In the genomic region with DNA sequence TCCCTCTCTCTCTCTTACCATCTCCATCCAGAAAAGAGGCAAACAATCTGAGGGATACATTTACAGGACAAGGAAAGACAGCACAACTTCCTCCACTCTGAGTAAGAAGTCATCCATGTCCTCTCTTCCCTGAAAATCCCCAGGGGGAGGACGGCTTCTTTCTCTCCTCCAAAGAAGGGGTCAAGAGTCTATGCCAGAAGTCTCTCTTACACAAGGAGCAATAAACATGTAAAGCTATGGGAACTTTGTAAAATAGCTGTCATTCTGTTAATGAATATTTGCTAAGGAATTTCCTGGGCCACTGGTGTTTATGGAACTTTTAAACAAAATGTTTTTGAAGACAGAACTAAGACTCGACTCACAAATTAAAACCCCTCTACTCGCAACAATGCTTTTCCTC, we compare ENCODE assay signal across 14 mouse cellular contexts.
DNase-seq lines count a peak whose midpoint lies in the region; ATAC-seq and TF ChIP-seq lines count a peak whose summit lies in the region.
"Had no signal": no experiment of that assay in that cellular context is flagged by ENCODE, and none has a peak within 500 bp of the region (broad histone marks: within the 10 kb centered on the region; RNA-seq: fewer than 3 reads in every experiment).

No protein-coding gene starts in this region.

- no peak for TF ChIP-seq EP300 in stomach, postnatal 0 days (optimal IDR thresholded peaks at IDR 0.05)

- H3K4me3 ChIP-seq in kidney, embryonic 14.5 days (ENCODE audit: low read length): no peak overlapping the region
- H3K4me3 ChIP-seq in intestine, embryonic 16.5 days (ENCODE audit: low read length): no peak overlapping the region
- no peak overlapping the region for H3K4me3 ChIP-seq in lung, embryonic 16.5 days (ENCODE audit: low read length)
- no peak overlapping the region for H3K4me3 ChIP-seq in stomach, postnatal 0 days (ENCODE audit: low read depth, low read length)
- H3K4me3 ChIP-seq in forebrain, embryonic 12.5 days (replicated peaks): no peak overlapping the region

- no peak overlapping the region for H3K9ac ChIP-seq in kidney, embryonic 14.5 days (ENCODE audit: low read depth, low read length)
- H3K9ac ChIP-seq in intestine, embryonic 16.5 days (ENCODE audit: low read depth, low read length): no peak overlapping the region
- H3K9ac ChIP-seq in lung, embryonic 16.5 days (ENCODE audit: low read length): no peak overlapping the region
- H3K9ac ChIP-seq in stomach, postnatal 0 days (ENCODE audit: low read length): no peak overlapping the region
- H3K9ac ChIP-seq in forebrain, embryonic 12.5 days: no peak overlapping the region
- H3K9ac ChIP-seq: forebrain, postnatal 0 days had no signal

- H3K27me3 ChIP-seq in kidney, embryonic 14.5 days (ENCODE audit: control insufficient read depth, insufficient read depth, low read length): no peaks in the 10 kb centered on the region
- no peaks in the 10 kb centered on the region for H3K27me3 ChIP-seq in intestine, embryonic 16.5 days (replicated peaks; ENCODE audit: control insufficient read depth, insufficient read depth, low read length)
- H3K27me3 ChIP-seq in lung, embryonic 16.5 days (ENCODE audit: control insufficient read depth, insufficient read depth, low read depth, low read length): no peaks in the 10 kb centered on the region
- no peaks in the 10 kb centered on the region for H3K27me3 ChIP-seq in stomach, postnatal 0 days (ENCODE audit: control insufficient read depth, insufficient read depth, low read length)
- no peaks in the 10 kb centered on the region for H3K27me3 ChIP-seq in forebrain, embryonic 12.5 days

- H3K9me3 ChIP-seq in kidney, embryonic 14.5 days (ENCODE audit: control insufficient read depth, low read length): no peaks in the 10 kb centered on the region
- no peaks in the 10 kb centered on the region for H3K9me3 ChIP-seq in intestine, embryonic 16.5 days (ENCODE audit: control insufficient read depth, low read length)
- H3K9me3 ChIP-seq in lung, embryonic 16.5 days (ENCODE audit: control insufficient read depth, low read length): no peaks in the 10 kb centered on the region
- H3K9me3 ChIP-seq in stomach, postnatal 0 days (ENCODE audit: control insufficient read depth, low read length): no peaks in the 10 kb centered on the region
- no peaks in the 10 kb centered on the region for H3K9me3 ChIP-seq in forebrain, embryonic 12.5 days

- ATAC-seq in kidney, embryonic 14.5 days (ENCODE audit: low FRiP score, low TSS enrichment): no peak
- peak; percentile 63 for ATAC-seq in intestine, embryonic 16.5 days
- peak; percentile 76 for ATAC-seq in lung, embryonic 16.5 days (ENCODE audit: low read depth)
- no peak for ATAC-seq in stomach, postnatal 0 days (ENCODE audit: low FRiP score, low TSS enrichment)
- ATAC-seq in forebrain, embryonic 12.5 days (ENCODE audit: low FRiP score): no peak
- ATAC-seq: activated CD4-positive, CD25-positive, alpha-beta regulatory T cell, adult 4 months; forebrain, postnatal 0 days; hindbrain, postnatal 0 days had no signal

- no peak overlapping the region for H3K4me2 ChIP-seq in kidney, embryonic 14.5 days (replicated peaks; ENCODE audit: low read depth, low read length)
- H3K4me2 ChIP-seq in intestine, embryonic 16.5 days (ENCODE audit: low read depth, low read length): no peak overlapping the region
- no peak overlapping the region for H3K4me2 ChIP-seq in lung, embryonic 16.5 days (ENCODE audit: low read depth, low read length)
- H3K4me2 ChIP-seq in stomach, postnatal 0 days (replicated peaks; ENCODE audit: low read depth): no peak overlapping the region
- H3K4me2 ChIP-seq in forebrain, embryonic 12.5 days: no peak overlapping the region

- TF ChIP-seq CTCF in stomach, postnatal 0 days (IDR thresholded peaks at IDR 0.05; ENCODE audit: low read depth): no peak

- 39% methylated on average over 3 of the region's 3 CpGs for WGBS in kidney, embryonic 14.5 days
- WGBS in intestine, embryonic 16.5 days: 46% methylated on average over 3 of the region's 3 CpGs
- 35% methylated on average over 3 of the region's 3 CpGs for WGBS in lung, embryonic 16.5 days
- WGBS in stomach, postnatal 0 days: 48% methylated on average over 3 of the region's 3 CpGs
- 76% methylated on average over 3 of the region's 3 CpGs for WGBS in forebrain, embryonic 12.5 days

- no peaks in the 10 kb centered on the region for H3K36me3 ChIP-seq in kidney, embryonic 14.5 days (ENCODE audit: control insufficient read depth, insufficient read depth, low read length)
- H3K36me3 ChIP-seq in intestine, embryonic 16.5 days (ENCODE audit: control insufficient read depth, insufficient read depth, low read length): no peaks in the 10 kb centered on the region
- no peaks in the 10 kb centered on the region for H3K36me3 ChIP-seq in lung, embryonic 16.5 days (ENCODE audit: control insufficient read depth, insufficient read depth, low read length)
- no peaks in the 10 kb centered on the region for H3K36me3 ChIP-seq in stomach, postnatal 0 days (ENCODE audit: control insufficient read depth, insufficient read depth, low read length)
- no peaks in the 10 kb centered on the region for H3K36me3 ChIP-seq in forebrain, embryonic 12.5 days (replicated peaks)

- peaks cover 14% of the 10 kb centered on the region; the same call in 1 of the 2 replicates for H3K4me1 ChIP-seq in kidney, embryonic 14.5 days (ENCODE audit: control insufficient read depth, insufficient read depth, low read length)
- no peaks in the 10 kb centered on the region for H3K4me1 ChIP-seq in intestine, embryonic 16.5 days (ENCODE audit: control insufficient read depth, insufficient read depth, low read length)
- H3K4me1 ChIP-seq in lung, embryonic 16.5 days (replicated peaks; ENCODE audit: control insufficient read depth, insufficient read depth, low read length): peaks cover 7% of the 10 kb centered on the region; the same call in 1 of the 2 replicates
- H3K4me1 ChIP-seq in stomach, postnatal 0 days (replicated peaks; ENCODE audit: control insufficient read depth, insufficient read depth): no peaks in the 10 kb centered on the region; the same call in 1 of the 2 replicates
- no peaks in the 10 kb centered on the region for H3K4me1 ChIP-seq in forebrain, embryonic 12.5 days

- DNase-seq in kidney, adult 18-20 months: no peak
- no peak for DNase-seq in stomach, postnatal 0 days (ENCODE audit: low spot score)
- DNase-seq in layer of hippocampus, postnatal 10 days (ENCODE audit: low spot score in 2 of 2): no peak
- DNase-seq: cerebellum, adult 11-12 months; forebrain, postnatal 0 days; gastrocnemius, postnatal 25 days; liver; spleen, adult 18-20 months had no signal

- peak overlapping the region; percentile 53 for H3K27ac ChIP-seq in kidney, embryonic 14.5 days (ENCODE audit: low read depth, low read length)
- H3K27ac ChIP-seq in intestine, embryonic 16.5 days (ENCODE audit: low read length): peak overlapping the region; percentile 67
- H3K27ac ChIP-seq in lung, embryonic 16.5 days (ENCODE audit: low read length): peak overlapping the region; percentile 60
- peak overlapping the region; percentile 65 for H3K27ac ChIP-seq in stomach, postnatal 0 days (replicated peaks)
- H3K27ac ChIP-seq in forebrain, embryonic 12.5 days: no peak overlapping the region
- H3K27ac ChIP-seq: hindbrain, postnatal 0 days had no signal

Comparison
In these comparisons a context has a peak if more than half of its experiments do, and no peak if none do; other contexts are left out.
1. ATAC-seq: peak in intestine, embryonic 16.5 days (single experiment) and lung, embryonic 16.5 days (single experiment); none in kidney, embryonic 14.5 days (single experiment), stomach, postnatal 0 days (single experiment) and forebrain, embryonic 12.5 days (single experiment).